Mouse (Mus musculus) testis, postnatal 14 days (tissue): Measurements from ENCODE around the gene Cd2bp2.

Source experiments
- DNase-seq: peaks from one replicate; pipeline ENCODE4 v3.0.0; 2021; ENCODE audit warnings: low spot score

The Cd2bp2 gene

GRCm38 (mm10) chr7:127142214-127142613 lies 53.6 kb downstream of the Cd2bp2 start:
- DNase-seq, result no peak
